Mouse (Mus musculus): ENCODE measurements at regions not wholly inside any gene's neighbourhood (a gene's known extent, or its start where the extent isn't known, plus 50 kb on each side); places are given as distances from the start of the nearest gene placed in this dataset.

- DNase-seq: peak; percentile 38 to 44
These were observed 62.2 kb upstream of the Blcap start for GRCm38 (mm10) chr2:157633286-157633685.

- peak; percentile 97 to 98 for DNase-seq
These were observed 64.6 kb upstream of the Blcap start for GRCm38 (mm10) chr2:157635670-157636069.

GRCm38 (mm10) chr2:157640873-157641272, 69.8 kb upstream of the Blcap start:
- DNase-seq: no peak

GRCm38 (mm10) chr2:157663584-157664375, 73.4 kb upstream of the Ctnnbl1 start:
- DNase-seq: peak in 1 of 2 experiments; percentile 20

GRCm38 (mm10) chr2:157664481-157664880, 72.7 kb upstream of the Ctnnbl1 start:
- DNase-seq: peak; percentile 20 to 59

- DNase-seq: peak; percentile 37 to 51
These were observed 67.0 kb upstream of the Ctnnbl1 start for GRCm38 (mm10) chr2:157670191-157670590.

GRCm38 (mm10) chr2:157674906-157675305, 62.3 kb upstream of the Ctnnbl1 start:
- DNase-seq: no peak

- no peak for DNase-seq
These were observed 60.6 kb upstream of the Ctnnbl1 start for GRCm38 (mm10) chr2:157676396-157677176.

- DNase-seq: no peak
These were observed 59.9 kb upstream of the Ctnnbl1 start for GRCm38 (mm10) chr2:157677262-157677661.

- DNase-seq: no peak
These were observed 55.3 kb upstream of the Ctnnbl1 start for GRCm38 (mm10) chr2:157681931-157682330.
